Mouse (Mus musculus): Measurements from ENCODE around the gene Cd48. TPM values are rescaled to one million over a fixed set of nuclear protein-coding genes. Genes with fewer than 3 reads are reported as not detected.
"Not testable (repeated sequence)": the region's sequence is repeated elsewhere in the genome, so short reads cannot be mapped to it uniquely, and the experiment has no call there.

The Cd48 gene
- polyA plus RNA-seq, 1 experiment from 2014 or later = 1.7 TPM

- Histone ChIP-seq H3K9me3 (no peaks in the 10 kb centered on the region), H3K36me3 (no peaks in the 10 kb centered on the region), H3K4me1 (no peaks in the 10 kb centered on the region), H3K4me3 (no peak overlapping the region), H3K27me3 (no peaks in the 10 kb centered on the region), H3K9ac (no peak overlapping the region), H3K4me2 (no peak overlapping the region), H3K27ac (no peak overlapping the region)
- no peak for ATAC-seq (ENCODE audit: insufficient number of reproducible peaks, insufficient read depth, low FRiP score, low TSS enrichment, low read depth)
- 19% methylated on average over 6 of the region's 6 CpGs for WGBS
Measured at GRCm38 (mm10) chr1:171698983-171699382, 17.2 kb downstream of the Cd48 start.

- H3K36me3 ChIP-seq; H3K4me1 ChIP-seq; H3K27me3 ChIP-seq; ATAC-seq (ENCODE audit: insufficient number of reproducible peaks, insufficient read depth, low FRiP score, low TSS enrichment, low read depth); H3K27ac ChIP-seq; H3K9ac ChIP-seq; H3K4me2 ChIP-seq; H3K9me3 ChIP-seq; H3K4me3 ChIP-seq: not testable (repeated sequence)
- 80% methylated on average over 1 of the region's 1 CpGs for WGBS
Measured at GRCm38 (mm10) chr1:171713736-171714135, 31.9 kb downstream of the Cd48 start.

- no peak for ATAC-seq (ENCODE audit: insufficient number of reproducible peaks, insufficient read depth, low FRiP score, low TSS enrichment, low read depth)
- WGBS = 83% methylated on average over 2 of the region's 2 CpGs
- Histone ChIP-seq H3K4me1 (no peaks in the 10 kb centered on the region), H3K27me3 (no peaks in the 10 kb centered on the region), H3K4me3 (no peak overlapping the region), H3K27ac (no peak overlapping the region), H3K9me3 (no peaks in the 10 kb centered on the region), H3K9ac (no peak overlapping the region), H3K36me3 (no peaks in the 10 kb centered on the region), H3K4me2 (no peak overlapping the region)
Measured at GRCm38 (mm10) chr1:171715434-171715833, 33.6 kb downstream of the Cd48 start.

GRCm38 (mm10) chr1:171716232-171716631 lies 34.4 kb downstream of the Cd48 start:
- no peak for ATAC-seq (ENCODE audit: insufficient number of reproducible peaks, insufficient read depth, low FRiP score, low TSS enrichment, low read depth)
- H3K27ac ChIP-seq = no peak overlapping the region
- H3K4me1 ChIP-seq = no peaks in the 10 kb centered on the region
- H3K4me3 ChIP-seq = no peak overlapping the region
- H3K4me2 ChIP-seq = no peak overlapping the region
- no peaks in the 10 kb centered on the region for H3K27me3 ChIP-seq
- 99% methylated on average over 1 of the region's 1 CpGs for WGBS
- no peaks in the 10 kb centered on the region for H3K36me3 ChIP-seq
- H3K9ac ChIP-seq = no peak overlapping the region
- H3K9me3 ChIP-seq = no peaks in the 10 kb centered on the region

- no peak for ATAC-seq (ENCODE audit: insufficient number of reproducible peaks, insufficient read depth, low FRiP score, low TSS enrichment, low read depth)
- Histone ChIP-seq H3K4me3 (no peak overlapping the region), H3K36me3 (no peaks in the 10 kb centered on the region), H3K9ac (no peak overlapping the region), H3K27ac (no peak overlapping the region), H3K4me2 (no peak overlapping the region), H3K4me1 (no peaks in the 10 kb centered on the region), H3K27me3 (no peaks in the 10 kb centered on the region), H3K9me3 (no peaks in the 10 kb centered on the region)
Measured at GRCm38 (mm10) chr1:171731195-171731594, 49.4 kb downstream of the Cd48 start.

- 82% methylated on average over 6 of the region's 6 CpGs for WGBS
- Histone ChIP-seq H3K4me3 (no peak overlapping the region), H3K27me3 (no peaks in the 10 kb centered on the region), H3K9ac (no peak overlapping the region), H3K4me2 (no peak overlapping the region), H3K4me1 (no peaks in the 10 kb centered on the region), H3K27ac (no peak overlapping the region), H3K9me3 (no peaks in the 10 kb centered on the region), H3K36me3 (no peaks in the 10 kb centered on the region)
- ATAC-seq (ENCODE audit: insufficient number of reproducible peaks, insufficient read depth, low FRiP score, low TSS enrichment, low read depth) = no peak
Measured at GRCm38 (mm10) chr1:171734898-171735297, 53.1 kb downstream of the Cd48 start.

GRCm38 (mm10) chr1:171748127-171748969 lies 66.5 kb downstream of the Cd48 start:
- Histone ChIP-seq H3K27ac (no peak overlapping the region), H3K9me3 (no peaks in the 10 kb centered on the region), H3K36me3 (no peaks in the 10 kb centered on the region), H3K4me3 (no peak overlapping the region), H3K9ac (no peak overlapping the region), H3K4me2 (no peak overlapping the region), H3K4me1 (no peaks in the 10 kb centered on the region), H3K27me3 (no peaks in the 10 kb centered on the region)
- WGBS = 76% methylated on average over 3 of the region's 3 CpGs
- no peak for ATAC-seq (ENCODE audit: insufficient number of reproducible peaks, insufficient read depth, low FRiP score, low TSS enrichment, low read depth)

Small RNA genes within 50 kb of the gene (microRNA-seq; reads per million reads assigned to microRNA genes)
- not detected for gene Mir7683

Other genes with a start within 250 kb of the Cd48 start
- gene F11r, start 244.5 kb upstream of the Cd48 start, polyA plus RNA-seq (2015; fragmentation: Nextera tagmentation; extraction: Ambion mirVana) = 39.2 TPM in 2 replicates
- gene Alyref2, start 178.5 kb upstream of the Cd48 start, polyA plus RNA-seq (2015; fragmentation: Nextera tagmentation; extraction: Ambion mirVana) = 14.7 and 14.9 TPM in 2 replicates
- gene Itln1, start 146.7 kb upstream of the Cd48 start, polyA plus RNA-seq (2015; fragmentation: Nextera tagmentation; extraction: Ambion mirVana) = 0.23 TPM in 1 of 2 replicates, not detected in the other
- gene Cd244a, start 122.8 kb upstream of the Cd48 start, polyA plus RNA-seq (2015; fragmentation: Nextera tagmentation; extraction: Ambion mirVana) = 0.17 TPM in 1 of 2 replicates, not detected in the other
- gene Ly9, start 74.6 kb upstream of the Cd48 start, polyA plus RNA-seq (2015; fragmentation: Nextera tagmentation; extraction: Ambion mirVana) = 0.45 and 0.52 TPM in 2 replicates
- gene Slamf7, start 29.0 kb upstream of the Cd48 start, polyA plus RNA-seq (2015; fragmentation: Nextera tagmentation; extraction: Ambion mirVana) = not detected in 2 replicates
- gene Slamf1, start 85.1 kb downstream of the Cd48 start, polyA plus RNA-seq (2015; fragmentation: Nextera tagmentation; extraction: Ambion mirVana) = 0.23 and 0.35 TPM in 2 replicates
- 1.2 and 1.3 TPM in 2 replicates for gene Cd84, start 157.7 kb downstream of the Cd48 start, polyA plus RNA-seq (2015; fragmentation: Nextera tagmentation; extraction: Ambion mirVana)
- not detected in 2 replicates for gene Gm10521, start 213.7 kb downstream of the Cd48 start, polyA plus RNA-seq (2015; fragmentation: Nextera tagmentation; extraction: Ambion mirVana)
- 0.21 TPM in 1 of 2 replicates, not detected in the other for gene Slamf6, start 235.5 kb downstream of the Cd48 start, polyA plus RNA-seq (2015; fragmentation: Nextera tagmentation; extraction: Ambion mirVana)